Mouse (Mus musculus) bone marrow, adult 2 months (tissue): ENCODE data around the gene Actr3.

ENCODE experiments used
- CTCF ChIP-seq: fragments of 200-500 bp; IDR thresholded peaks from 2 replicates; pipeline ENCODE4 v1.5.1; 2011; ENCODE audit warnings: low read length, control low read depth; ENCODE audit not compliant: control insufficient read depth, insufficient read depth
- POLR2A ChIP-seq: fragments of 200-500 bp; IDR thresholded peaks from 2 replicates; pipeline ENCODE4 v1.6.1; 2011; ENCODE audit warnings: low read depth, mild to moderate bottlenecking, control low read depth, low read length, borderline replicate concordance; ENCODE audit not compliant: control insufficient read depth

DNA sequence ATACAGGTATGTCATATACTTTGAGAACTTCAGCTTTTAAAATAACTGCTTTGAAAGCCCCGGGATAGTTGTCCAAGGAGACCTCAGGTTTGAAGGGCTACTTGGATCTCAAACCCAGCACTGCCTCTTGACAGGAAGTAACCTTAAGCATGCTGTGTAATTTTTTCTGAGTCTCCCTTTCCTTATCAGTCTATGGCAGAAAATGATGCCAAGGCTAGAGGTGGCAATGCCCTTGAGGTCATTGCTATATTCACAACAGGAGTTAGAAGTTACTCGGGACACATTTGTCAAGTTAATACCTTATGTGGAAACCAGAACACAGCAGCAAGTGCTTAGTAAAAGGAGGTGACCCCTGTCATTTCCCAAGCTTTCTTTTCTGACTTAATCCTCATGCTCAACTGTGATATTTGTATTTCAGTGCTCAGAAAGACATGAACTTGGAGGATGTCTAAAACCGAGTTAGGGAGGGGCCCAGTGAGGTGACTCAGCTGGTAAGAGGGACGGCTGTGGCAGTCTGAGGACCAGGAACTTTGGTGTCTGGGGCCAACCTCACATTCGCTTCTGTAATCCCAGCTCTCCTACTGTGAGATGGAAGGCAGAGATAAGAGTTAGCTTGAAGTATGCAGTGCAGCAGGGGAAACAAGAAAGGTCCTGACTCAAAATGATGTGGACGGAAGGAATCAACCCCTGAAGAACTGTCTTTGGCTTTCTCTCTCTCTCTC lies 40.6 kb upstream of the Actr3 start:
- TF ChIP-seq CTCF = no peak
- TF ChIP-seq POLR2A = no peak
